Mouse (Mus musculus): ENCODE measurements around the gene Gm10277. TPM values are rescaled to one million over a fixed set of nuclear protein-coding genes. Genes with fewer than 3 reads are reported as not detected.
"Not testable (repeated sequence)": the region's sequence is repeated elsewhere in the genome, so short reads cannot be mapped to it uniquely, and the experiment has no call there.

Gene Gm10277
- polyA plus RNA-seq, 1 experiment: 0.33 TPM

- H3K4me3 ChIP-seq (ENCODE audit: insufficient read depth, poor library complexity, severe bottlenecking): peak within 1 kb of the TSS; percentile 78
- H3K27me3 ChIP-seq (ENCODE audit: control insufficient read depth, insufficient read depth, insufficient read length): no peaks in the 10 kb centered on the region
- H3K79me3 ChIP-seq (ENCODE audit: low read depth): peaks cover 27% of the 10 kb centered on the region
- peaks cover 53% of the 10 kb centered on the region for H3K79me2 ChIP-seq (ENCODE audit: control insufficient read depth, insufficient read depth)
- H3K36me3 ChIP-seq (ENCODE audit: control insufficient read depth, insufficient read depth): no peaks in the 10 kb centered on the region
- TF ChIP-seq FOSL1 (IDR thresholded peaks at IDR 0.05; ENCODE audit: insufficient read depth, low read length, poor library complexity, severe bottlenecking): no peak
- TF ChIP-seq CTCF (IDR thresholded peaks at IDR 0.05; ENCODE audit: control insufficient read depth, insufficient read depth, insufficient read length): peak; percentile 98
- no peak for TF ChIP-seq MYOG (IDR thresholded peaks at IDR 0.05; ENCODE audit: control insufficient read depth, extremely low read depth, insufficient read length)
- TF ChIP-seq USF1 (IDR thresholded peaks at IDR 0.05; ENCODE audit: low read depth): no peak
- peak within 1 kb of the TSS; percentile 85 for H3ac ChIP-seq (ENCODE audit: control insufficient read depth, insufficient read length, low read depth)
Measured at GRCm38 (mm10) chr11:77762783-77763672, 24.5 kb downstream of the Gm10277 start, which contains the start of gene Myo18a. Myo18a (plus strand) TSS chr11:77763246.

- no peak for TF ChIP-seq CTCF (IDR thresholded peaks at IDR 0.05; ENCODE audit: control insufficient read depth, insufficient read depth, insufficient read length)
- Histone ChIP-seq H3K79me3 (ENCODE audit: low read depth) (peaks cover 9% of the 10 kb centered on the region), H3K79me2 (ENCODE audit: control insufficient read depth, insufficient read depth) (peaks cover 23% of the 10 kb centered on the region)
Measured at GRCm38 (mm10) chr11:77760031-77760430, 27.5 kb downstream of the Gm10277 start.

GRCm38 (mm10) chr11:77753469-77753868, 34.1 kb downstream of the Gm10277 start:
- no peak for TF ChIP-seq FOSL1 (IDR thresholded peaks at IDR 0.05; ENCODE audit: insufficient read depth, low read length, poor library complexity, severe bottlenecking)
- TF ChIP-seq MYOD1 (IDR thresholded peaks at IDR 0.05; ENCODE audit: control insufficient read depth, insufficient read length, low read depth): no peak
- TF ChIP-seq MAX (IDR thresholded peaks at IDR 0.05): no peak
- no peak for TF ChIP-seq CEBPB (IDR thresholded peaks at IDR 0.05; ENCODE audit: low read depth)
- TF ChIP-seq MYOG (IDR thresholded peaks at IDR 0.05; ENCODE audit: control insufficient read depth, extremely low read depth, insufficient read length): no peak
- no peak for TF ChIP-seq USF1 (IDR thresholded peaks at IDR 0.05; ENCODE audit: low read depth)
- no peak for TF ChIP-seq CTCF (IDR thresholded peaks at IDR 0.05; ENCODE audit: control insufficient read depth, insufficient read depth, insufficient read length)
- no peaks in the 10 kb centered on the region for H3K79me2 ChIP-seq (ENCODE audit: control insufficient read depth, insufficient read depth)
- peaks cover 7% of the 10 kb centered on the region for H3K27me3 ChIP-seq (ENCODE audit: control insufficient read depth, insufficient read depth, insufficient read length)
- H3K79me3 ChIP-seq (ENCODE audit: low read depth): no peaks in the 10 kb centered on the region
- H3ac ChIP-seq (ENCODE audit: control insufficient read depth, insufficient read length, low read depth): no peak overlapping the region
- H3K4me3 ChIP-seq (ENCODE audit: insufficient read depth, poor library complexity, severe bottlenecking): no peak overlapping the region
- H3K36me3 ChIP-seq (ENCODE audit: control insufficient read depth, insufficient read depth): no peaks in the 10 kb centered on the region

More at GRCm38 (mm10) chr11:77760031-77760430, 27.5 kb downstream of the Gm10277 start:
- no peak overlapping the region for H3ac ChIP-seq (ENCODE audit: control insufficient read depth, insufficient read length, low read depth)
- no peaks in the 10 kb centered on the region for H3K36me3 ChIP-seq (ENCODE audit: control insufficient read depth, insufficient read depth)
- no peaks in the 10 kb centered on the region for H3K27me3 ChIP-seq (ENCODE audit: control insufficient read depth, insufficient read depth, insufficient read length)
- H3K4me3 ChIP-seq (ENCODE audit: insufficient read depth, poor library complexity, severe bottlenecking): no peak overlapping the region

GRCm38 (mm10) chr11:77752525-77752924, 35.0 kb downstream of the Gm10277 start:
- Histone ChIP-seq H3K4me3 (ENCODE audit: insufficient read depth, poor library complexity, severe bottlenecking) (no peak overlapping the region), H3K79me3 (ENCODE audit: low read depth) (no peaks in the 10 kb centered on the region), H3K36me3 (ENCODE audit: control insufficient read depth, insufficient read depth) (no peaks in the 10 kb centered on the region), H3ac (ENCODE audit: control insufficient read depth, insufficient read length, low read depth) (no peak overlapping the region), H3K79me2 (ENCODE audit: control insufficient read depth, insufficient read depth) (no peaks in the 10 kb centered on the region), H3K27me3 (ENCODE audit: control insufficient read depth, insufficient read depth, insufficient read length) (peaks cover 7% of the 10 kb centered on the region)
- TF ChIP-seq MYOD1 (IDR thresholded peaks at IDR 0.05; ENCODE audit: control insufficient read depth, insufficient read length, low read depth): no peak
- no peak for TF ChIP-seq CEBPB (IDR thresholded peaks at IDR 0.05; ENCODE audit: low read depth)
- no peak for TF ChIP-seq USF1 (IDR thresholded peaks at IDR 0.05; ENCODE audit: low read depth)
- no peak for TF ChIP-seq FOSL1 (IDR thresholded peaks at IDR 0.05; ENCODE audit: insufficient read depth, low read length, poor library complexity, severe bottlenecking)

GRCm38 (mm10) chr11:77748996-77749395, 38.6 kb downstream of the Gm10277 start:
- no peaks in the 10 kb centered on the region for H3K79me3 ChIP-seq (ENCODE audit: low read depth)
- no peaks in the 10 kb centered on the region for H3K79me2 ChIP-seq (ENCODE audit: control insufficient read depth, insufficient read depth)
- no peak overlapping the region for H3K4me3 ChIP-seq (ENCODE audit: insufficient read depth, poor library complexity, severe bottlenecking)
- no peak overlapping the region for H3ac ChIP-seq (ENCODE audit: control insufficient read depth, insufficient read length, low read depth)
- H3K27me3 ChIP-seq (ENCODE audit: control insufficient read depth, insufficient read depth, insufficient read length): peaks cover 7% of the 10 kb centered on the region
- no peaks in the 10 kb centered on the region for H3K36me3 ChIP-seq (ENCODE audit: control insufficient read depth, insufficient read depth)
- TF ChIP-seq CTCF (IDR thresholded peaks at IDR 0.05; ENCODE audit: control insufficient read depth, insufficient read depth, insufficient read length) (no peak), MYOD1 (IDR thresholded peaks at IDR 0.05; ENCODE audit: control insufficient read depth, insufficient read length, low read depth) (no peak), MYOG (IDR thresholded peaks at IDR 0.05; ENCODE audit: control insufficient read depth, extremely low read depth, insufficient read length) (no peak), CEBPB (IDR thresholded peaks at IDR 0.05; ENCODE audit: low read depth) (no peak), FOSL1 (IDR thresholded peaks at IDR 0.05; ENCODE audit: insufficient read depth, low read length, poor library complexity, severe bottlenecking) (no peak), MAX (IDR thresholded peaks at IDR 0.05) (no peak), USF1 (IDR thresholded peaks at IDR 0.05; ENCODE audit: low read depth) (no peak)

GRCm38 (mm10) chr11:77747103-77747502, 40.4 kb downstream of the Gm10277 start:
- not testable (repeated sequence) for H3K79me2 ChIP-seq (ENCODE audit: control insufficient read depth, insufficient read depth); H3K36me3 ChIP-seq (ENCODE audit: control insufficient read depth, insufficient read depth); H3K27me3 ChIP-seq (ENCODE audit: control insufficient read depth, insufficient read depth, insufficient read length); H3ac ChIP-seq (ENCODE audit: control insufficient read depth, insufficient read length, low read depth); H3K4me3 ChIP-seq (ENCODE audit: insufficient read depth, poor library complexity, severe bottlenecking); H3K79me3 ChIP-seq (ENCODE audit: low read depth)
